Mouse (Mus musculus): ENCODE measurements around the gene Fut7.
A peak's percentile ranks its signal among the peaks of the same experiment; 100 is the strongest.

The Fut7 gene

GRCm38 (mm10) chr2:25425481-25425880, 2.4 kb downstream of the Fut7 start:
- no peak for DNase-seq (ENCODE audit: low spot score)

GRCm38 (mm10) chr2:25426721-25427191, 3.7 kb downstream of the Fut7 start:
- no peak for DNase-seq (ENCODE audit: low spot score)

GRCm38 (mm10) chr2:25427256-25427655, 4.2 kb downstream of the Fut7 start:
- DNase-seq (ENCODE audit: low spot score) = no peak

- peak; percentile 68 for DNase-seq (ENCODE audit: low spot score)
Observed at GRCm38 (mm10) chr2:25428442-25429236, 5.6 kb downstream of the Fut7 start, which contains the start of gene Abca2. Gene Abca2 (plus strand): TSS chr2:25428703.

- DNase-seq (ENCODE audit: low spot score) = no peak
Observed at GRCm38 (mm10) chr2:25429435-25430180, 6.5 kb downstream of the Fut7 start.

GRCm38 (mm10) chr2:25430395-25431233, 7.5 kb downstream of the Fut7 start:
- no peak for DNase-seq (ENCODE audit: low spot score)

GRCm38 (mm10) chr2:25431308-25431855, 8.3 kb downstream of the Fut7 start:
- no peak for DNase-seq (ENCODE audit: low spot score)

- no peak for DNase-seq (ENCODE audit: low spot score)
Observed at GRCm38 (mm10) chr2:25432326-25433098, 9.4 kb downstream of the Fut7 start.

- DNase-seq (ENCODE audit: low spot score) = no peak
Observed at GRCm38 (mm10) chr2:25433101-25433500, 10.0 kb downstream of the Fut7 start.

GRCm38 (mm10) chr2:25434292-25434691, 11.2 kb downstream of the Fut7 start:
- DNase-seq (ENCODE audit: low spot score) = no peak

GRCm38 (mm10) chr2:25436286-25436820, 13.3 kb downstream of the Fut7 start:
- DNase-seq (ENCODE audit: low spot score) = no peak

- DNase-seq (ENCODE audit: low spot score) = no peak
Observed at GRCm38 (mm10) chr2:25441067-25441466, 18.0 kb downstream of the Fut7 start.

- no peak for DNase-seq (ENCODE audit: low spot score)
Observed at GRCm38 (mm10) chr2:25442682-25443081, 19.6 kb downstream of the Fut7 start.

GRCm38 (mm10) chr2:25450853-25451647, 28.0 kb downstream of the Fut7 start:
- no peak for DNase-seq (ENCODE audit: low spot score)

GRCm38 (mm10) chr2:25452951-25453350, 29.9 kb downstream of the Fut7 start:
- DNase-seq (ENCODE audit: low spot score) = no peak

- DNase-seq (ENCODE audit: low spot score) = no peak
Observed at GRCm38 (mm10) chr2:25456205-25456953, 33.3 kb downstream of the Fut7 start, which contains the start of gene Clic3. Gene Clic3 (plus strand): TSS chr2:25456838.

GRCm38 (mm10) chr2:25457022-25457896, 34.2 kb downstream of the Fut7 start:
- DNase-seq (ENCODE audit: low spot score) = no peak

GRCm38 (mm10) chr2:25458911-25459310, 35.8 kb downstream of the Fut7 start:
- DNase-seq (ENCODE audit: low spot score) = no peak
